Mouse (Mus musculus) stomach, embryonic 16.5 days (tissue): ENCODE data around the gene Orc5. TPM values are rescaled to one million over a fixed set of nuclear protein-coding genes. Genes with fewer than 3 reads are reported as not detected.

Experiments
- ATAC-seq: fragments of 200-750 bp; cut with Nextera tagmentation; 2 replicates; pipeline ENCODE4 v1.8.0; 2017; ENCODE audit warnings: moderate number of reproducible peaks, moderate TSS enrichment; ENCODE audit not compliant: insufficient read depth, low FRiP score
- H3K27ac ChIP-seq: fragments of 300-500 bp; sonication (generic); 2 replicates; pipeline ENCODE4 v1.5.1; 2014; ENCODE audit warnings: low read length
- H3K27me3 ChIP-seq: fragments of 300-500 bp; sonication (generic); 2 replicates; pipeline ENCODE4 v1.6.1; 2014; ENCODE audit warnings: low read length, control low read depth, mixed read lengths; ENCODE audit not compliant: control insufficient read depth, insufficient read depth
- H3K36me3 ChIP-seq: fragments of 300-500 bp; sonication (generic); 2 replicates; pipeline ENCODE4 v1.6.1; 2014; ENCODE audit warnings: low read length; ENCODE audit not compliant: control insufficient read depth, insufficient read depth
- H3K4me1 ChIP-seq: fragments of 300-500 bp; sonication (generic); 2 replicates; pipeline ENCODE4 v1.6.1; 2014; ENCODE audit warnings: low read length, control low read depth, mixed read lengths; ENCODE audit not compliant: control insufficient read depth, insufficient read depth
- H3K4me2 ChIP-seq: fragments of 300-500 bp; sonication (generic); 2 replicates; pipeline ENCODE4 v1.6.1; 2014; ENCODE audit warnings: low read depth, low read length, mixed read lengths
- H3K4me3 ChIP-seq: fragments of 300-500 bp; sonication (generic); replicated peaks from 2 replicates; pipeline ENCODE4 v1.5.1; 2014; ENCODE audit warnings: mild to moderate bottlenecking, low read length
- H3K9ac ChIP-seq: fragments of 300-500 bp; sonication (generic); 2 replicates; pipeline ENCODE4 v1.6.1; 2014; ENCODE audit warnings: low read length
- H3K9me3 ChIP-seq: fragments of 300-500 bp; sonication (generic); replicated peaks from 2 replicates; pipeline ENCODE4 v1.6.1; 2016; ENCODE audit warnings: low read length, control low read depth; ENCODE audit not compliant: control insufficient read depth
- WGBS: fragments of 180-500 bp; shearing (Covaris S2); extraction: QIAGEN DNeasy Blood & Tissue Kit; methylation state at CpG from one replicate; pipeline ENCODE4 v1.1.7; 2014; 5-methylcytosine and 5-hydroxymethylcytosine counted together
- polyA plus RNA-seq: library from polyadenylated mRNA; unstranded; fragments of >200 nt; fragmentation: Nextera tagmentation; extraction: Ambion mirVana; gene quantifications from 2 replicates; pipeline ENCODE4 v1.2.1, GENCODE M21; 2015

Orc5 gene
- polyA plus RNA-seq, 1 experiment from 2014 or later = 36.8 TPM

GRCm38 (mm10) chr5:22572881-22573280 lies 22.7 kb upstream of the Orc5 start:
- Histone ChIP-seq H3K27me3 (no peaks in the 10 kb centered on the region), H3K36me3 (no peaks in the 10 kb centered on the region), H3K9ac (no peak overlapping the region), H3K9me3 (no peaks in the 10 kb centered on the region), H3K4me2 (no peak overlapping the region), H3K4me3 (no peak overlapping the region), H3K4me1 (no peaks in the 10 kb centered on the region), H3K27ac (no peak overlapping the region)
- no peak for ATAC-seq
- WGBS = 92% methylated on average over 6 of the region's 6 CpGs

GRCm38 (mm10) chr5:22572456-22572855 lies 22.2 kb upstream of the Orc5 start:
- Histone ChIP-seq H3K27me3 (no peaks in the 10 kb centered on the region), H3K9ac (no peak overlapping the region), H3K27ac (no peak overlapping the region), H3K4me2 (no peak overlapping the region), H3K4me1 (no peaks in the 10 kb centered on the region), H3K36me3 (no peaks in the 10 kb centered on the region), H3K9me3 (no peaks in the 10 kb centered on the region), H3K4me3 (no peak overlapping the region)
- no peak for ATAC-seq
- WGBS = 70% methylated on average over 3 of the region's 3 CpGs

- Histone ChIP-seq H3K9me3 (no peaks in the 10 kb centered on the region), H3K27ac (no peak overlapping the region), H3K4me2 (no peak overlapping the region), H3K9ac (no peak overlapping the region), H3K4me3 (no peak overlapping the region), H3K4me1 (no peaks in the 10 kb centered on the region), H3K36me3 (no peaks in the 10 kb centered on the region), H3K27me3 (no peaks in the 10 kb centered on the region)
- ATAC-seq = no peak
- 75% methylated on average over 2 of the region's 2 CpGs for WGBS
Observed at GRCm38 (mm10) chr5:22565708-22566107, 15.5 kb upstream of the Orc5 start.

GRCm38 (mm10) chr5:22559801-22560200 lies 9.6 kb upstream of the Orc5 start:
- ATAC-seq = no peak

GRCm38 (mm10) chr5:22557491-22558113 lies 7.4 kb upstream of the Orc5 start:
- H3K36me3 ChIP-seq = no peaks in the 10 kb centered on the region
- H3K27ac ChIP-seq = no peak overlapping the region
- 83% methylated on average over 4 of the region's 4 CpGs for whole genome bisulfite sequencing
- H3K9me3 ChIP-seq = no peaks in the 10 kb centered on the region
- no peak for ATAC-seq
- no peaks in the 10 kb centered on the region for H3K27me3 ChIP-seq
- H3K4me1 ChIP-seq = no peaks in the 10 kb centered on the region
- H3K4me3 ChIP-seq = no peak overlapping the region
- H3K4me2 ChIP-seq = no peak overlapping the region
- H3K9ac ChIP-seq = no peak overlapping the region

More at GRCm38 (mm10) chr5:22559801-22560200, 9.6 kb upstream of the Orc5 start:
- Histone ChIP-seq H3K27me3 (no peaks in the 10 kb centered on the region), H3K27ac (no peak overlapping the region), H3K4me2 (no peak overlapping the region), H3K9ac (no peak overlapping the region), H3K4me1 (no peaks in the 10 kb centered on the region), H3K36me3 (no peaks in the 10 kb centered on the region), H3K4me3 (no peak overlapping the region), H3K9me3 (no peaks in the 10 kb centered on the region)
- WGBS = 60% methylated on average over 2 of the region's 2 CpGs

GRCm38 (mm10) chr5:22556713-22557112 lies 6.5 kb upstream of the Orc5 start:
- H3K9me3 ChIP-seq = no peaks in the 10 kb centered on the region
- H3K9ac ChIP-seq = no peak overlapping the region
- no peak overlapping the region for H3K27ac ChIP-seq
- no peaks in the 10 kb centered on the region for H3K36me3 ChIP-seq
- WGBS = 85% methylated on average over 4 of the region's 4 CpGs
- H3K4me3 ChIP-seq = no peak overlapping the region
- no peak overlapping the region for H3K4me2 ChIP-seq
- no peaks in the 10 kb centered on the region for H3K27me3 ChIP-seq
- H3K4me1 ChIP-seq = no peaks in the 10 kb centered on the region
- ATAC-seq = no peak

GRCm38 (mm10) chr5:22552233-22552765 lies 2.1 kb upstream of the Orc5 start:
- no peak for ATAC-seq
- no peak overlapping the region for H3K27ac ChIP-seq
- H3K4me1 ChIP-seq = no peaks in the 10 kb centered on the region
- H3K4me3 ChIP-seq = no peak overlapping the region
- H3K36me3 ChIP-seq = no peaks in the 10 kb centered on the region
- no peak overlapping the region for H3K4me2 ChIP-seq
- no peak overlapping the region for H3K9ac ChIP-seq
- H3K27me3 ChIP-seq = no peaks in the 10 kb centered on the region
- H3K9me3 ChIP-seq = no peaks in the 10 kb centered on the region
- 91% methylated on average over 14 of the region's 14 CpGs for WGBS

GRCm38 (mm10) chr5:22549366-22550032 lies 730 bp downstream of the Orc5 start:
- Histone ChIP-seq H3K4me3 (peak overlapping the region; percentile 87), H3K4me2 (peak overlapping the region; percentile 81), H3K27ac (peak overlapping the region; percentile 89), H3K36me3 (peaks cover 10% of the 10 kb centered on the region), H3K4me1 (no peaks in the 10 kb centered on the region), H3K9ac (peak overlapping the region; percentile 91), H3K9me3 (no peaks in the 10 kb centered on the region), H3K27me3 (no peaks in the 10 kb centered on the region)
- 9% methylated on average over 11 of the region's 11 CpGs for WGBS
- no peak for ATAC-seq

- ATAC-seq = no peak
- Histone ChIP-seq H3K9me3 (no peaks in the 10 kb centered on the region), H3K4me2 (peak overlapping the region; percentile 81; the same call in 1 of the 2 replicates), H3K4me3 (no peak overlapping the region), H3K27ac (no peak overlapping the region), H3K4me1 (no peaks in the 10 kb centered on the region), H3K27me3 (no peaks in the 10 kb centered on the region), H3K36me3 (peaks cover 14% of the 10 kb centered on the region), H3K9ac (no peak overlapping the region)
- WGBS = 47% methylated on average over 6 of the region's 6 CpGs
Observed at GRCm38 (mm10) chr5:22548556-22549161, 1.6 kb downstream of the Orc5 start.
